Mouse (Mus musculus) left cerebral cortex, postnatal 4 days (tissue): ENCODE data around the gene Laptm5. TPM values are rescaled to one million over a fixed set of nuclear protein-coding genes. Genes with fewer than 3 reads are reported as not detected.

ENCODE experiments used
- DNase-seq: peaks from one replicate; pipeline ENCODE4 v3.0.0-alpha.2; 2022
- intact Hi-C: fragments of 180-260 bp; cut with DNase I; formaldehyde crosslinking; loops from one replicate; pipeline ENCODE4 v1.15.1; 2025
- total RNA-seq, 2 experiments: library from RNA; stranded (reverse); gene quantifications; 2 replicates each; pipeline ENCODE4 v1.2.3; 2021

The Laptm5 gene
- total RNA-seq, 2 experiments from 2014 or later: 10.8 to 15.0 TPM

GRCm38 (mm10) chr4:130973332-130974263 lies 60.7 kb downstream of the Laptm5 start:
- intact Hi-C loops: no loop called here
- peak; percentile 49 for DNase-seq

- intact Hi-C loops: no loop called here
- DNase-seq: no peak
These were observed 66.1 kb downstream of the Laptm5 start for GRCm38 (mm10) chr4:130978981-130979380.

- no peak for DNase-seq
- intact Hi-C loops: no loop called here
These were observed 71.7 kb downstream of the Laptm5 start for GRCm38 (mm10) chr4:130984416-130985182.

Other genes with a start within 250 kb of the Laptm5 start
- gene Pum1, start 249.8 kb upstream of the Laptm5 start, total RNA-seq: 100 to 1,000 TPM; 137 to 139 TPM
- 100 to 1,000 TPM; 455 to 494 TPM for gene Sdc3, start 120.6 kb upstream of the Laptm5 start, total RNA-seq
- gene Matn1, start 31.3 kb downstream of the Laptm5 start, total RNA-seq: under 1 TPM; 0.24 to 0.34 TPM